Mouse (Mus musculus): Measurements from ENCODE around the gene Spata25.
"Not testable (repeated sequence)": the region's sequence is repeated elsewhere in the genome, so short reads cannot be mapped to it uniquely, and the experiment has no call there.

The Spata25 gene

DNA sequence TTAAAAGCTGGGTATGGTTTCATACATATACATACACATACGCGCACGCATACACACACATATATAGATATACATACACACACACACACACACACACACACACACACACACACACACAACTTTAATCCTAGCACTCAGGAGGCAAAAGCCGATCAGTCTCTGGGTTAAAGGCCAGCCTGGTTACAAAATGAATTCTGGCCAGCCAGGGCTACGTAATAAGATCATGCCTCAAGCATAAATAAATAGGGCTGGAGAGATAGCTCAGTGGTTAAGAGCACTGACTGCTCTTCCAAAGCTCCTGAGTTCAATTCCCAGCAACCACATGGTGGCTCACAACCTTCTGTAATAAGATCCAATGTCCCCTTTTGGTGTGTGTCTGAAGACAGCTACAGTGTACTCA is 27.2 kb upstream of the Spata25 start:
- DNase-seq (ENCODE audit: low spot score in 2 of 2) = not testable (repeated sequence)

DNA sequence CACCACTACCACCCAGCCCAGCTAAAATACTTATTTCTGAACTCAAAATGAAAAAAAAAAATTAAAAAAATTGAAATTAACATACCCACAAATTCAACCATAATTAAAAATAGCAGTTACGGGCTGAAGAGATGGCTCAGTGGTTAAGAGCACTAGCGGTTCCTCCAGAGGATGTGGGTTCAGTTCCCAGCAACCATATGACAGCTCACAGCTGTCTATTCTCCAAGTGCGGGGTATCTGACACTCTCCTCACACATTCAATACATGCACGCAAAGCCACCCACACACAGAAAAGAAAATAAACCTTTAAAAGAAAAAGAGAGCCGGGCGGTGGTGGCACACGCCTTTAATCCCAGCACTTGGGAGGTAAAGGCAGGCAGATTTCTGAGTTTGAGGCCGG is 21.7 kb upstream of the Spata25 start:
- peak; percentile 28 to 43 for DNase-seq (ENCODE audit: low spot score in 2 of 2)

DNA sequence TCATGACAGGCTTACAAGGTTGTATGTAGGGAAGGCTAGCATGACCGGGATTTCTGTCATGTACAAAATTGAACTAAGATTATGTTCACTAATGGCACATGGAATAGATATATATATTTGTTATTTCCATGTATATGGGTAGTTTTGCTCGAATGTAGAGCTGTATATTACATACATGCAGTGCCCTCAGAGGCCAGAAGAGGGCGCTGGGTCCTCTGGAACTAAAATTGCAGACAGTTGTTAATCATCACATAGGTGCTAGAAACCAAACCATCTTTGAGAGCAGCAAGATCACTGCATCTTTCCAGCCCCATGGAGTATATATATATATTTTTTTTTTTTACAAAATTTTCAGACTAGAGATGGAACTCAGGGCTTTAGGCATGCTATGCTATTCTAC is 17.4 kb upstream of the Spata25 start:
- DNase-seq (ENCODE audit: low spot score in 2 of 2) = peak in 1 of 2 experiments; percentile 47

DNA sequence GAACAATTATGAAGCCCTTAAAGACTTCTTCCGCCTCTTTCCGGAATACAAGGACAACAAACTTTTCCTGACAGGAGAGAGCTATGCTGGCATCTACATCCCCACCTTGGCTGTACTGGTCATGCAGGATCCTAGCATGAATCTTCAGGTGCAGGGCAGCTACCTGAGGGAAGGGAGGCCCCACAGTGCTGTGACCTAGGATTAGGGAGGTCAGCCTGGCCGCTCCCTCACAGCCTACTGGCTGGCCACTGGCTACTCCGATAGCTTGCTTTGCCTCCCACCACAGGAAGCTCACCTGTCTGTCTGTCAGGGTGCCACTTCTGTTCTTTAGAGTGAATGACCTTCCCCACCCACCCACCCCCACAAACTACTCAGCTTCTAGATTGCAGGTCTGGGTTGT is 6.8 kb upstream of the Spata25 start:
- no peak for DNase-seq (ENCODE audit: low spot score in 2 of 2)

DNA sequence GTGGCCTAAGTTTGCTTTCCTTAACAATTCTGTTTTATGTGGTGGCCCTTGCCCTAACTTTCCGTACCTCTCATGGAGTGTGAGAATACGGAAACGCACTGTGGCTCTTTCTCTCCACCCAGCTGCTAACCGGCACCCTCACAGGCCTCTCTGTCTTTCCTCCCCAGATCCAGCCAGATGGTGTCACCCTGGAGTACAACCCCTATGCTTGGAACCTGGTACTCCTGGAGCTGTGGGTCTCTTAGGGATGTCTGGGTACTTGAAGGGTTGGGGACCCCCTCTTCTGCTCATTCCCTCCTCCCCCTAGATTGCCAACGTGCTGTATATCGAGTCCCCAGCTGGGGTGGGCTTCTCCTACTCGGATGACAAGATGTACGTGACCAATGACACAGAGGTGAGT is 6.2 kb upstream of the Spata25 start:
- DNase-seq (ENCODE audit: low spot score in 2 of 2) = no peak

DNA sequence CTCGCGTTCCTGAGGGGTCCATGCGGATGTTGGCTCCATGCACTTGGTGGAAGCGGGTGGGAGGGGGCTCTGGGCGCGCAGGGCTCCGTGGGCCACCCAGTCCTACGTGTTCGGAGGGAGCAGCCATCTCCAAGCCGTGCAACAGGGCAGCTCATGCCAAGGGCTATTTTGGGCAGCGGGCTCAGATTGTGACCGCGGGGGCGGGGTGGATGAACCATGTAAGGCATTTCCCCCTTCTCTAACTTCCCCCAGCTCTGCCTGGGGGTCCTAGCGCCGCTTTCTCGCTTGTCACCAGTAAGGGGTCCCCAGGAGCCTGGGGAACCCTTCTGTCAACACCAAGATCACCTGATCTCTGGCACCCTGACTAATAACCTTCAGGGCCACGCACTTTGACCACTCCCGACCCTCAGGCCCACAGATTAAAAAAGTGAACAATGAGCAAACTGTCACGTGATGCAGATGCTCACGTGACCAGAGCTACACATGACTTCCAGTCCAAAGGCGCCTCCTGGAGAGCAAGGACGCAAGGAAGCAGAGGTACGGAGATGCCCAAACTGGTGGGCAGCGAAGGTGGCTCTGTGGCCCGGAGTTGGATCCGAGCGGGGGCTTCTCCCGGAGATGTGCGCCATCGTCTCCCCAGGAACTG is 5.1 kb upstream of the Spata25 start, which contains the start of gene Neurl2:
Neurl2 (minus strand) TSS at position 143 of the 646 bp plus-strand sequence.
- DNase-seq (ENCODE audit: low spot score in 2 of 2) = peak; percentile 81 to 88

DNA sequence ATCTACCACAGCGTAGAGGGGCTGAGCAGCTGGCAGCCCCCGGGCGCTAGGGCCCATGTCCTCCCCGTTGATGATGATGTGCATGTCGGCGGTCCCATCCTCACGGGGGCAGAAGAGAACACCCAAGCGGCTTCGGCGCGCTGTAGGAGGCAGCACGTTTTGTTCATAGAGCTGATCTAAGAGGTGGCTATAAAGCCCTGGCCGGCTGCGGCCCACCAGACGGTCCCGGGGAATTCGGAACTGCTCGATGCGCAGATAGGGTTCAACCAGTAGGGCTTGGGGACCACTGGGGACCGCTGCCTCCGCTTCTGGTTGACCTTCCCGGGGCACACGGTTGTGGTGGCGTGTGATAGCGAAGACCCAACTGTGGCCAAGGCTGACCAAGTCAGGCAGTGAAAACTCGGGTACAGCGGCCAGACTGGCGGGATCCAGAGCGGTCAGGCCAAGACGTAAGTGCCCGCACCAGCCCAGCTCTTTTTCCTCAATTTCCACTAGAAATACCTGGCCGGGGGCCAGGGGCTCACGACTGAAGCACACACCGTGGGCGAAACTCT is 4.5 kb upstream of the Spata25 start, which contains the start of gene Ctsa:
Ctsa (plus strand) TSS at position 126 of the 554 bp plus-strand sequence.
- DNase-seq (ENCODE audit: low spot score in 2 of 2) = peak; percentile 68 to 80

DNA sequence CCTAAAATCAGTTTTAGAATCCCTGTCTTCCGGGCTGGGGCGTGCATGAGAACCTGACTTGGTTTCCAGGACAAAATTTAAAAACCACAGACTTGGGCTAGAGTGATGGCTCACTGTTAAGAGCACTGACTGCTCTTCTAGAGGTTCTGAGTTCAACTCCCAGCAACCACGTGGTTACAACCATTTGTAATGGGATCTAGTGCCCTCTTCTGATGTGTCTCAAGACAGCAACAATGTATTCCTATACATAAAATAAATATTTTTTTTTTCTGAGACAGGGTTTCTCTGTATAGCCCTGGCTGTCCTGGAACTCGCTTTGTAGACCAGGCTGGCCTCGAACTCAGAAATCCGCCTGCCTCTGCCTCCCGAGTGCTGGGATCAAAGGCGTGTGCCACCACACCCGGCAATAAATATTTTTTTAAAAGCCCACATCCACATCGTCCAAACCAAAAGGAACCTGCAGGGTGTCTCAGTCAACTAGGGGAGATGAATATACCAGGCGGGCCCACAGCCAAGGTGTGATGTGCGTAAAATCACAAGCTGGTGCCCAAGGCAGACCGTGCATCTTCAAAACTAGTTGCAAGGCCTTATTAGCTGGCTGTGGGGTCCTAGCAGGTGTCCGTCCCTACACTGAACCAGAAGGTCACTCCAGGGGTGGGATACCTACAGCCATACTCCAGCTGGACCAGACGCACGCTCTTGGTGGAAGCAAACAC is 3.9 kb upstream of the Spata25 start:
- DNase-seq (ENCODE audit: low spot score in 2 of 2) = no peak

DNA sequence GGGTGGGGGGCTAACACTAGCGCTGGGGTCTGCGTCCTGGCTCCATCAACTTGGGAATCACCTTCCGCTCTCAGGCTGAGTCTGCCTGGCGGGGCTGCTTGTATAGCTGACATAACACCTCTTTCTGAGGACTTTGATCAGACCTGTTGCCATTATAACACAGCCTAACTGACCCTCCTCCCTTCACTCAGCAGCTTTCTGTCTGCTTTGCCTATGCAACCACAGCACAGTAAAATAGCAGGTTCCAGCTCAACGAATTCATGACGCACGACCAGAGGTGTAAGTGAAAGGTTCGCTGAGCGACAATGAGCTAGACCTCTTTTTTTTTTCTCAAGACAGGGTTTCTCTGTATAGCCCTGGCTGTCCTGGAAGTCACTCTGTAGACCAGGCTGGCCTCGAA is 2.7 kb upstream of the Spata25 start:
- no peak for DNase-seq (ENCODE audit: low spot score in 2 of 2)

DNA sequence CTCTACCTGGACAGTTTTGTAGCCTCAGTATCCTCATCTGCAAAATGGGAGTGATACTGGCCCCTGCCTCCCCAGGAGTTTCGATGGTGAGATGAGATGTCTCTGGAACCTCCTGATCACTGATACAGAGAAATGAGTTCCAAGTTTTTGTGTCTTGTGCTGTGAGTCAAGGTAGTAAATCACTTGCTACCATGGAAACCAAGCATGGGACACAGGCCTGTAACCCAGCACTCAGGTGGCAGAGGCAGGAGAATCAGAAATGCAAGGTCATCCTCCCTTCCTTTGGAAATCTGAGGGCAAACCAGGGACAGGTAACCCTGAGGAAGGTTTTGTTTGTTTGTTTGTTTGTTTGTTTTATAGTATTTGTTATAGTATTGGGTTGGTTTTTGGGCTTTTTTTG is 753 bp upstream of the Spata25 start:
- DNase-seq (ENCODE audit: low spot score in 2 of 2) = no peak

DNA sequence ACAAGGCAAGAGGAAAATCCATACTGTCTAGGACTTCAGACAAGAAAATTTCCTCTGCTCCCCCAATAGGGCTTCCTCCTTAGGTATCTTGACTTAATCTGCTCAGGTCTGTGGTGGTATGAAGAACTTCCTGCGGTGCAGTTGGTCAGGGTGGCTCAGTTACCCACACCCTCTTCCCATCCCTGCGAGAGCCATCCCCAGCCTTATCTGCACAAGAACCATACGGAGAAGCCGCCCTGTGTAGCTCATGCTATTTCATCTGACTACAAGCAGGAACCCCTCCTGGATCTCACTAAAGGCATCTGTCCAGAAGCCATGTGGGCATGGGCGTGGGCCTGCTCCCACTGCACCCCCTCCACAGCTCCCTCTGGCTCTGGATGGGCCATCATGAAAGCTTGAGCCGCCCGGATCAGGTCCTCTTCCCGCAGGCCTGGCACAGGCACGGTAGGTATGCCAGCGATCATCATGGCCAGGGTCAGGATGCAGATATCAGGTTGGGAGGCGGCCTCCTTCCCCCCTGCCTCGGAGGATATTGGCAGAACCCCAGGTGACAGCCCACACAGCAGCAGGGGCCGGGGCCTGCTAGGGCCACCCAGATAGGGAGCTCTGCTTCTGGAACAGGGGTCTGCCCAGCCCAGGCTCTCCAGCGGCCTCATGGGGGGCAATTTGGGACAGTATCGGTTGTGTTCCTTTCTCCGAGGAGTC is 1.0 kb downstream of the Spata25 start:
- no peak for DNase-seq (ENCODE audit: low spot score in 2 of 2)

DNA sequence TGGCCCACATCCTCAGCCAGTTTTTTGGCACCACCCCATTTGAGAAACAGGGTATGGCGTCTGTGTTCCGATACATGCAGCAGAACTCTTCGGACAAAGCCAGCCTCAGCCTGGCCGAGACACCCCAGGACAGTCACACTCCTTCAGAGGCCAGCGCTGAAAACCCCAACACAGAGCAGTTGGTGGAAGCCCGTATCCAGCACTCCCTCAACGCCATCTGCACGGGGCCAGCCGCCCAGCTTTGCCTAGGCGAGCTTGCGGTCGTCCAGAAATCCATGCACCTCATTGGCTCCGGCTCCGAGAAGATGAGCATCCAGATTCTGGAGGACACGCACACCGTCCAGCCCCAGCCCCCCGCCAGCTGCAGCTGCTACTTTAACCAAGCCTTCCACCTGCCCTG is 2.8 kb downstream of the Spata25 start:
- DNase-seq (ENCODE audit: low spot score in 2 of 2) = no peak

DNA sequence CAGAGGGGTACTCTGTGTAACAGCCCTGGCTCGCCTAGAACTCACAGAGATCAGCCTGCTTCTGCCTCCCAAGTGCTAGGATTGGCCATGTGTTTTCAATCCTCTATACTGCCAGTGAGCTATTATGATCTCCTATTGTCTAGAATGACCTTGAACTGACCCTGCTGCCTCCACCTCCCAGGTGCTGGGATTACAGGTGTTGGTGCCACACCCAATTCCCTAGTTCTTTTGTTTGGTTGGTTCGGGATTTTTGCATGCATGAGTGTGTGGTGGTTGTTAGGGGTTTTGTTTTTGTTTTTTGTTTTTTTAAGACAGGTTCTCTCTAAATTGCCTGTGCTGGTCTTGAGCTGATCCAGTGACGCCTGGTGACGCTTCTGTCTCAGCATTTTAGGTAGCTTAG is 4.4 kb downstream of the Spata25 start:
- no peak for DNase-seq (ENCODE audit: low spot score in 2 of 2)

DNA sequence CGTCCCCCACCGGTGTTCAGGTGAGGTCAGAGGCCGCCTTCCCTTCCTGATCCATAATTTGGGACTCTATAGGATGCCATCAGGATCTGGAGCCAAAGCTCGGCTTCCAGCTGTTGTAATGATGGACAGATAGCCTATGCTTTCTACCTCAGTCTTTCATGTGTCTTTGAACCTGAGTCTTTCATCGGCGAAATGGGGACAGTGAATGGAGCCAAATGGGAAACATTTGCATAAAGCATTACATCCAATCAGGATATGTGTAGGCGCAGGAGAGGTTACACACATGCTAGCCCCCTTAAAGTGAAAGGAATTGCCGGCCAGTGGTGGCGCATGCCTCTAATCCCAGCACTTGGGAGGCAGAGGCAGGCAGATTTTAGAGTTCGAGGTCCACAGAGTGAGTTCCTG is 5.2 kb downstream of the Spata25 start:
- no peak for DNase-seq (ENCODE audit: low spot score in 2 of 2)

DNA sequence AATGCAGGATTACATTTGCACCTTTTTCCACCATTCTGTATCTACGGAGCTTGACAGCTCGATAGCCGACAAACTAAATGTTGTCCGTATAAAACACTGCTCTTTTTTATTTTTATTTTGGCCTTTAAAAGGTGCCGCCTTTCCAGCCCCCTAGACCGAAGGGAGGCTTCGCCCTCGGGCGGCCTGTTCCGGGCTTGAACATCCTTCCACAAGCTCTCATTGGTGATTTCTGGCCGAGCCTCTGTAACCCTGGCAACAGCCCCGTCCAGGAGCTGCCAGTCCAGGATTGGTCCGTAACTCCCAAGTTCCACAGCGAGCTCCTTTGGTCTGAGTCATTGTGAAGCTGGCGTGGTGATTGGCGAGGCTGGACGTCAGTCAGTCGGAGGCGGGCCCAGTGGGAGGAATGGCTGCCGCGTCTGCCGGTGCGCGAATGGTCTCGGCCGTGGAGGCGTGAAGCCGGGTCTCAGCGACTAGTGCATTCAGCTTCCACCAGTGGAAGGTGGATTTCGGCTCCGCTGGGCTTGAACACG is 5.6 kb downstream of the Spata25 start, which contains the start of gene Zswim1:
Zswim1 (plus strand) TSS at position 51 of the 530 bp plus-strand sequence.
- peak; percentile 99 for DNase-seq (ENCODE audit: low spot score in 2 of 2)

DNA sequence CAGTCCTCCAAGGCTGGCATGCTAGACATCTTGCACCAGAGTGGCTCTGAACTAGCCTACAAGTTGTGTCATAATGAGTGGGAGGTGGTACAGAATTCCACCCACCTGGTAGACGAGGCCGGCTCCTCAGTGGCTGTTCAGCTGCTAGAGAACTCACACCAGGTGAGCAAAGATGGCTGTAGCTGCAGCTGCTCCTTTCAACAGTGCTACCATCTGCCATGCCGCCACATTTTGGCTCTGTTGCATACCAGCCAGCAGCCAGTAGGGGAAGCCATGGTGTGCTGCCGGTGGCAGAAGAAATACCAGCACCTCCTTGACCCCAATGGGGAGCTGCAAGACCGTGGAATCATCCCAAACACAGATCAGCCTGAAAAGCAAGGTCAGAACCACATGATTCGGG is 7.3 kb downstream of the Spata25 start:
- DNase-seq (ENCODE audit: low spot score in 2 of 2) = no peak

DNA sequence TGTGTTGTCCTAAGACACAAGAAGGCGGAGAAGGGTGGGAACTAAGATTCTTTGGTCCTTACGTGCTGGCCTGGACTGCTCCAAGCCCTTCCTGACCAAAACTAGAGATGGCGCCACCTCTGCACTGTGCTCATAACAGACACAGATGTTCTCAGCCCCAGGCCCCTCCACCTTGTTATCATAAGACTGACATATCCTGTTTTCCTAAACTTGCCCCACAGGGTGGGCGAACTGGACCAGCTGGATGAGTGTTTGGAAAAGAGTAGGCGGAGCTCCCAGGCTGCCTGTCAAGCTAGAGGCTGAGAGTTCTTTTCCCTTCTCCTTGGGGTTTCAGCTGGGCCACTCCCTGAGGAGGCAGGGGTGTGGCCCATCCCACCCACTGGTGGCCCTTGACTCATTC is 10.6 kb downstream of the Spata25 start:
- no peak for DNase-seq (ENCODE audit: low spot score in 2 of 2)

DNA sequence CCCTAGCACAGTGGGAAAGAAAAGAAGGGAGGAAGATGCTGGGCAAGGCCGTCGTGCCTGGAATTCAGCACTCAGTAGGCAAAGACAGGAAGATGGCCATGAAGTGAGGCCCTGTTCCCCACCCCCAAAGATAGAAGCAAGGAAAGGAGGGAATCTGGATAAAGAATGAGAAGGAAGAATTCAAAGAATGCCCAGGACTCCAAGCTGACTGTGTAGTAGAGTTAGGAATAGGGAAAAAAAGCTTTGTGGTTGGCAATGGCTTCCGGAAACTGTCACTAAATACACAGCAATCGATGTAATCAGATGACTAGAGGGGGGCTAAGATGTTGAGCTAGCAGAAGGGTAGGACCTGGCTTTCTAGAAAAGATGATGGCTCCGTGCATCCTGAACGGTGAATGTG is 11.1 kb downstream of the Spata25 start:
- DNase-seq (ENCODE audit: low spot score in 2 of 2) = no peak

DNA sequence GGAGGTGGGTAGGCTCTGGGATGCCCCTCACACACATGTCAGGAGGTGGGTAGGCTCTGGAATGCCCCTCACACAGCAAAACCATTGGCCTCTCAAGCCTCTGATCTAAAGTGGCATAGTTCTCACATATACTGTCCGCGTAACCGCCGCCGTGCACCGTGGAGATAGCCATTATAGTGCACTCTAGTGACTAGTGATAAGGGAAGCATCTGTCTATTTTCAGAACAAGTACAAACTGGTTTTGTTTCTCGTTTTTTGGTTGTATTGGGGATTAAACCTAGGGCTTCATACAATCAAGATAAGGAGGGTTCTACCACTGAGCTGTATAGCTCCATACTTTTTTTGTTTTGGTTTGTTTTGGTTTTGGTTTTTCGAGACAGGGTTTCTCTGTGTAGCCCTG is 12.5 kb downstream of the Spata25 start:
- DNase-seq (ENCODE audit: low spot score in 2 of 2) = no peak

DNA sequence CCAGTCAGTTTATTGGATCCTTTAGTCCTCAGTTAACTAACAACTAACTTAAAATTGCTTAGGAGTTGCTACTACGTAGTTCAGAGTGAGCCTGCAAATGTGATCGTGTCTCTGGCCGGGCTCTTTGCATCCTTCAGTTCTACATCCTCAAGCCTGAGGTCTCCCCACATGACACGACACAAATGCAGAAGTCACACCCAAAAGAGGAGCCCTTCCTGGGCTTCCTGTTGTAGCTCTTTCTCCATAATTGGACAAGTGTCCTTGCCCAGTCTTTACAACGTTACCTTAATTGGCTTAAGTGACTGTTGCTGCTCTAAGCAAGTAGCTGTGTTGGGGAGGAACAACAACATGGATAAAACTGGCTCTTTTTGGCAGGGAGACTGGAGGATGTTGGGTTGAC is 13.0 kb downstream of the Spata25 start:
- DNase-seq (ENCODE audit: low spot score in 2 of 2) = no peak

DNA sequence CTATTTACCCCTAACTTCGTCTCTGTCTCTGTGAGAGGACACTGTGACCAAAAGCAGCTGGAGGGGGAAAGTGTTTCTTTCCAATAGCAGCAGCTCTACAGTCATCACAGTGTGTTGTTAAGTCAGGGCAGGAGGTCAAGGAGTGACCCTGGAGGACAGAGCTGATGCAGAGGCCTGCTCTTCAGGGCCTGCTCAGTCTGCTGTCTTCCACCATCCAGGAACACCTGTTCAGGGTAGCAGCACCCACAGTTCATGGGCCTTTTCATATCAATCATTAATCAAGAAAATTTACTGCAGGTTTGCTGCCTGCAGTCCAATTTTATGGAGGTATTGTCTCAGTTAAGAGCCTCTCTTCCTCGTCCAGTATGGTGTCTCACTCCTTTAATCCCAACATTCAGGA is 14.8 kb downstream of the Spata25 start:
- no peak for DNase-seq (ENCODE audit: low spot score in 2 of 2)

DNA sequence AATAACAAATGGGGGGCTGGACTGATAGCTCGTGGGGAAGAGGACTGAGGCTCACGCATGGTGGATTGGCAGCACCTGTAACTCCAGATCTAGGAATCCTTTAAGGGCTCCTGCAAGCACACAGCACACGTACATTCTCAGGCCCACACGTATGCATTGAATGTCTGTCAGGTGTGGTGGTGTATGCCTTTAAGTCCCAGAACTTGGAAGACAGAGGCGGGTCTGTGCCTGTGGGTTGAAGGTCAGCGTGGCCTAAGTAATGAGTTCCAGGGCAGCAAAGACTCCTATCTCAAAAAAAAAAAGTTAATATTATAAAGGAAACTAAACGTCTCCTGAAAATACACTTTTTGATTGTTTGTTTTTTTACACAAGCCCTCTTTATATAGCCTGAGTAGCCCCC is 21.7 kb downstream of the Spata25 start:
- DNase-seq (ENCODE audit: low spot score in 2 of 2) = no peak

Measured in natural killer cell, adult 2 months (primary cell).